Mouse (Mus musculus) megakaryocyte progenitor cell, adult 5-6 weeks (primary cell): ENCODE measurements around the gene Zfp653. TPM values are rescaled to one million over a fixed set of nuclear protein-coding genes. Genes with fewer than 3 reads are reported as not detected.

Experiments
- ATAC-seq: replicated peaks from 2 replicates; pipeline ENCODE4 v1.8.0; 2016; ENCODE audit warnings: mild to moderate bottlenecking, moderate TSS enrichment, inconsistent platforms; ENCODE audit not compliant: poor library complexity
- total RNA-seq, 2 experiments: library from RNA; stranded (forward) in 1 of 2; stranded (reverse) in 1 of 2; fragments of 157-497, 149-512 nt in 1 of 2; fragments of 200-1000 nt in 1 of 2; gene quantifications; 2 replicates each; pipeline versions ENCODE4 v1.2.3 to v1.2.4; 2015 to 2017

Zfp653 gene
- total RNA-seq, 2 experiments from 2014 or later: 7.1 to 8.0 TPM

GRCm38 (mm10) chr9:22035300-22036044, 35.7 kb downstream of the Zfp653 start:
- ATAC-seq: no peak

GRCm38 (mm10) chr9:22030386-22030785, 40.8 kb downstream of the Zfp653 start:
- no peak for ATAC-seq

- ATAC-seq: no peak
Measured at GRCm38 (mm10) chr9:22028467-22028866, 42.7 kb downstream of the Zfp653 start.

DNA sequence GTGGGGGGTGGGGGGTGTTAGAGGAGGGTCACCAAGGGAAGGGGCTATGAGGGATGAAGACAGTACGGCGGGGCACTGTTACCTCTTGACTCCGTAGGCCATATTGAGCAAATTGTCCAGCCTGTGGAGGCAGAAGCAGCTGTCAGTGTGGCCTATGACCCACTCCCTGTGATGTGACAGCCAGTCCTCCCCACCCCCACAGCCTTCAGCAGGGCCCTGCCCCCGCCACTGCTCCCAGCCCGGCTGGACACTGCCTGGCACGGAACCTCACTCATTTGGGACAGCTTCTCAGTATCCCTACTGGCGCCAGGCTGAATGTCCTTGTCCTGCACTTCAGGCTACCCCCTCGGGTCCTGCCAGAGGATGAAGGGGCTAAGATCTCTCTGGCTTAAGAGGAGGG, 46.6 kb downstream of the Zfp653 start:
- ATAC-seq: no peak

- no peak for ATAC-seq
Measured at GRCm38 (mm10) chr9:22017208-22017825, 53.9 kb downstream of the Zfp653 start.

GRCm38 (mm10) chr9:22016245-22016644, 54.9 kb downstream of the Zfp653 start:
- ATAC-seq: no peak

DNA sequence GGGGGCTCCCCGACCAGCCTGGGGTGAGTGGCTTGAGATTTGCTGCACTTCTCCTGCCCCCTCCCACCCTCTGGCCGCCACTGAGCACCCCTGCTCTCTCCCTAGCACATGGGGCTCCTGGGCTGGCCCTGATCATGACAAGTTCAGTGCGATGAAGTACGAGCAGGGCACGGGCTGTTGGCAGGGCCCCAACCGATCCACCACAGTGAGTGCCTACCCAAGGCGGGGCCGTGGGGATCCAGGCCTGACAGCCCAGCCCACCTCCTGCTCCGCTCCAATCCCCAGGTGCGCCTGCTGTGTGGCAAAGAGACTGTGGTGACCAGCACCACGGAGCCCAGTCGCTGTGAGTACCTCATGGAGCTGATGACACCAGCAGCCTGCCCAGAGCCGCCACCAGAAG, 58.4 kb downstream of the Zfp653 start:
- no peak for ATAC-seq

DNA sequence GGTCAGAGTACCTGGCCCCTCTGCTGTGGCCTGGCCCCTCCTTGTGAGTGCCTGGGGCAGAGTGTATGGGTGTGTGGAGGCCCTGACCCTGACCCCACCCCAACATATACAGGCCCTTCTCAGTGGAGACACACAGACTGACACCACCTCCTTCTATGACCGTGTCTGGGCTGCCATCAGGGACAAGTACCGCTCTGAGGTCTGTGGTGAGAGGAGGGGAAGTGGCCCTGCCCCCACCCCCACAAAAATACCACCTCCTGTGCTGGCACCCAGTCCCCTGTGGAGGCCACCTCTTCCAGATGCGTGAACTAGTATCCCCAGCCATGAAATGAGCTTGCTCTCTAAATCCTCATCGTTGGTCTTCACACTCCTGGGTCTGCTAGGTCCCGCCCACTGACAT, 60.1 kb downstream of the Zfp653 start:
- ATAC-seq: no peak

Other genes with a start within 250 kb of the Zfp653 start
- gene Angptl8, start 235.9 kb downstream of the Zfp653 start, total RNA-seq (2015): 0.22 and 1.8 TPM in 2 replicates
- 4.0 and 4.7 TPM in 2 replicates for gene Angptl8, start 235.9 kb downstream of the Zfp653 start, total RNA-seq (2017)
- 0.64 and 1.6 TPM in 2 replicates for gene Dock6, start 218.7 kb downstream of the Zfp653 start, total RNA-seq (2015)
- 0.67 and 2.3 TPM in 2 replicates for gene Dock6, start 218.7 kb downstream of the Zfp653 start, total RNA-seq (2017)
- 14.5 and 20.1 TPM in 2 replicates for gene Rab3d, start 153.2 kb downstream of the Zfp653 start, total RNA-seq (2015)
- gene Rab3d, start 153.2 kb downstream of the Zfp653 start, total RNA-seq (2017): 37.3 and 50.6 TPM in 2 replicates
- gene Ccdc159, start 143.9 kb downstream of the Zfp653 start, total RNA-seq (2015): 0.12 TPM in 1 of 2 replicates, not detected in the other
- gene Ccdc159, start 143.9 kb downstream of the Zfp653 start, total RNA-seq (2017): 0.08 and 0.41 TPM in 2 replicates
- 49.4 and 60.5 TPM in 2 replicates for gene Tmem205, start 143.8 kb downstream of the Zfp653 start, total RNA-seq (2015)
- gene Tmem205, start 143.8 kb downstream of the Zfp653 start, total RNA-seq (2017): 19.7 and 22.1 TPM in 2 replicates
- gene Plppr2, start 134.3 kb downstream of the Zfp653 start, total RNA-seq (2015): 0.42 TPM in 2 replicates
- gene Plppr2, start 134.3 kb downstream of the Zfp653 start, total RNA-seq (2017): 0.21 TPM in 1 of 2 replicates, not detected in the other
- 8.1 and 9.0 TPM in 2 replicates for gene Swsap1, start 115.6 kb downstream of the Zfp653 start, total RNA-seq (2015)
- 4.1 and 5.8 TPM in 2 replicates for gene Swsap1, start 115.6 kb downstream of the Zfp653 start, total RNA-seq (2017)
- 3.0 and 6.0 TPM in 2 replicates for gene Epor, start 107.9 kb downstream of the Zfp653 start, total RNA-seq (2015)
- 3.8 and 5.0 TPM in 2 replicates for gene Epor, start 107.9 kb downstream of the Zfp653 start, total RNA-seq (2017)
- not detected in 2 replicates for gene Rgl3, start 81.9 kb downstream of the Zfp653 start, total RNA-seq (2015)
- not detected in 2 replicates for gene Rgl3, start 81.9 kb downstream of the Zfp653 start, total RNA-seq (2017)
- not detected in 2 replicates for gene Ccdc151, start 68.7 kb downstream of the Zfp653 start, total RNA-seq (2015)
- gene Ccdc151, start 68.7 kb downstream of the Zfp653 start, total RNA-seq (2017): not detected in 2 replicates
- gene Prkcsh, start 68.6 kb downstream of the Zfp653 start, total RNA-seq (2015): 50.3 and 51.2 TPM in 2 replicates
- 136 and 146 TPM in 2 replicates for gene Prkcsh, start 68.6 kb downstream of the Zfp653 start, total RNA-seq (2017)
- not detected in 2 replicates for gene Elavl3, start 19.4 kb downstream of the Zfp653 start, total RNA-seq (2015)
- not detected in 2 replicates for gene Elavl3, start 19.4 kb downstream of the Zfp653 start, total RNA-seq (2017)
- gene Gm49318, start 117 bp downstream of the Zfp653 start, total RNA-seq (2015): not detected in 2 replicates
- gene Gm49318, start 117 bp downstream of the Zfp653 start, total RNA-seq (2017): not detected in 2 replicates
- gene Ecsit, start 14.1 kb upstream of the Zfp653 start, total RNA-seq (2015): 10.1 and 12.0 TPM in 2 replicates
- gene Ecsit, start 14.1 kb upstream of the Zfp653 start, total RNA-seq (2017): 20.8 and 24.0 TPM in 2 replicates
- gene Cnn1, start 27.8 kb upstream of the Zfp653 start, total RNA-seq (2015): not detected in 2 replicates
- not detected in 2 replicates for gene Cnn1, start 27.8 kb upstream of the Zfp653 start, total RNA-seq (2017)
- gene Elof1, start 45.8 kb upstream of the Zfp653 start, total RNA-seq (2015): 106 and 124 TPM in 2 replicates
- 43.6 and 49.6 TPM in 2 replicates for gene Elof1, start 45.8 kb upstream of the Zfp653 start, total RNA-seq (2017)
- 3.3 and 4.1 TPM in 2 replicates for gene Acp5, start 64.3 kb upstream of the Zfp653 start, total RNA-seq (2015)
- 2.9 and 5.3 TPM in 2 replicates for gene Acp5, start 64.3 kb upstream of the Zfp653 start, total RNA-seq (2017)
- 21.8 and 25.4 TPM in 2 replicates for gene Pigyl, start 85.5 kb upstream of the Zfp653 start, total RNA-seq (2015)
- gene Pigyl, start 85.5 kb upstream of the Zfp653 start, total RNA-seq (2017): 28.4 and 31.8 TPM in 2 replicates
- gene Zfp872, start 116.7 kb upstream of the Zfp653 start, total RNA-seq (2015): not detected in 2 replicates
- not detected in 2 replicates for gene Zfp872, start 116.7 kb upstream of the Zfp653 start, total RNA-seq (2017)
- gene Zfp809, start 154.3 kb upstream of the Zfp653 start, total RNA-seq (2015): 42.9 and 52.0 TPM in 2 replicates
- gene Zfp809, start 154.3 kb upstream of the Zfp653 start, total RNA-seq (2017): 28.8 and 32.3 TPM in 2 replicates
- gene Zfp599, start 188.5 kb upstream of the Zfp653 start, total RNA-seq (2015): 6.0 and 7.1 TPM in 2 replicates
- gene Zfp599, start 188.5 kb upstream of the Zfp653 start, total RNA-seq (2017): 8.0 and 9.0 TPM in 2 replicates
- 10.2 and 10.9 TPM in 2 replicates for gene Zfp810, start 236.3 kb upstream of the Zfp653 start, total RNA-seq (2015)
- 14.7 and 15.1 TPM in 2 replicates for gene Zfp810, start 236.3 kb upstream of the Zfp653 start, total RNA-seq (2017)